Mouse (Mus musculus) embryonic facial prominence, embryonic 15.5 days (tissue): ENCODE measurements around the gene Ift140. TPM values are rescaled to one million over a fixed set of nuclear protein-coding genes. Genes with fewer than 3 reads are reported as not detected.

Experiments used
- ATAC-seq: fragments of 200-750 bp; cut with Nextera tagmentation; 2 replicates; pipeline ENCODE4 v1.8.0; 2017; ENCODE audit warnings: low read depth, moderate TSS enrichment; ENCODE audit not compliant: insufficient number of reproducible peaks, low FRiP score, low TSS enrichment
- H3K27ac ChIP-seq: fragments of 300-500 bp; sonication (generic); replicated peaks from 2 replicates; pipeline ENCODE4 v1.5.1; 2015; ENCODE audit warnings: mild to moderate bottlenecking, inconsistent platforms
- H3K27me3 ChIP-seq: fragments of 300-500 bp; sonication (generic); 2 replicates; pipeline ENCODE4 v1.6.1; 2015; ENCODE audit warnings: inconsistent platforms
- H3K36me3 ChIP-seq: fragments of 300-500 bp; sonication (generic); 2 replicates; pipeline ENCODE4 v1.6.1; 2015; ENCODE audit warnings: mild to moderate bottlenecking, inconsistent platforms
- H3K4me1 ChIP-seq: fragments of 300-500 bp; sonication (generic); 2 replicates; pipeline ENCODE4 v1.6.1; 2015; ENCODE audit warnings: inconsistent platforms
- H3K4me2 ChIP-seq: fragments of 300-500 bp; sonication (generic); replicated peaks from 2 replicates; pipeline ENCODE4 v1.6.1; 2015; ENCODE audit warnings: mild to moderate bottlenecking, inconsistent platforms
- H3K4me3 ChIP-seq: fragments of 300-500 bp; sonication (generic); replicated peaks from 2 replicates; pipeline ENCODE4 v1.5.1; 2015; ENCODE audit warnings: mild to moderate bottlenecking, inconsistent platforms
- H3K9ac ChIP-seq: fragments of 300-500 bp; sonication (generic); 2 replicates; pipeline ENCODE4 v1.6.1; 2015; ENCODE audit warnings: inconsistent platforms
- H3K9me3 ChIP-seq: fragments of 300-500 bp; sonication (generic); replicated peaks from 2 replicates; pipeline ENCODE4 v1.6.1; 2016; ENCODE audit warnings: inconsistent platforms
- WGBS: fragments of 180-500 bp; shearing (Covaris S2); methylation state at CpG from one replicate; pipeline ENCODE4 v1.1.7; 2015; 5-methylcytosine and 5-hydroxymethylcytosine counted together
- polyA plus RNA-seq: library from polyadenylated mRNA; unstranded; fragments of >200 nt; fragmentation: Nextera tagmentation; extraction: Ambion mirVana; gene quantifications from 2 replicates; pipeline ENCODE4 v1.2.1, GENCODE M21; 2015

Ift140 gene
- polyA plus RNA-seq, 1 experiment from 2014 or later: 19.8 TPM

DNA sequence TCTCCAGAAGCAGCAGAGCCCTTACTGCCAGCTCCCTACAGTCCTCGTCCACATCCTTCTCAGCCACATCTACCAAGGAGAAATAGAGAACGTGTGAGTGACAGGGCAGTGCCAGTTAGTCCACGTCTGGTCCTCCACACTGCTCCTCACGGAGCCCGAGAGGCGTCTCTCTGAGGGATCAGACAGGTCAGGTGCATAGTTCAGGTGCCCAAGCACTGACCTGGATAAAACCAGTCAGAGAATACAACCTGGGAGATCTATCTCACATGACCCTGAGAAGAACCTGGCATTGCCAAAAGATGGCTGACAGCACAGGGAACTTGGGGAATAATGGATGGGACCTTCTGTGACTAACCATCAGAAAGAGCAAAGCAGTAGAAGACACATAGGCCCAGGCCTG is 84.2 kb downstream of the Ift140 start:
- Histone ChIP-seq H3K36me3 (peaks cover 72% of the 10 kb centered on the region), H3K27me3 (no peaks in the 10 kb centered on the region), H3K9me3 (no peaks in the 10 kb centered on the region), H3K9ac (no peak overlapping the region), H3K4me3 (no peak overlapping the region), H3K4me1 (no peaks in the 10 kb centered on the region), H3K27ac (no peak overlapping the region), H3K4me2 (no peak overlapping the region)
- ATAC-seq: no peak
- 93% methylated on average over 6 of the region's 6 CpGs for WGBS

DNA sequence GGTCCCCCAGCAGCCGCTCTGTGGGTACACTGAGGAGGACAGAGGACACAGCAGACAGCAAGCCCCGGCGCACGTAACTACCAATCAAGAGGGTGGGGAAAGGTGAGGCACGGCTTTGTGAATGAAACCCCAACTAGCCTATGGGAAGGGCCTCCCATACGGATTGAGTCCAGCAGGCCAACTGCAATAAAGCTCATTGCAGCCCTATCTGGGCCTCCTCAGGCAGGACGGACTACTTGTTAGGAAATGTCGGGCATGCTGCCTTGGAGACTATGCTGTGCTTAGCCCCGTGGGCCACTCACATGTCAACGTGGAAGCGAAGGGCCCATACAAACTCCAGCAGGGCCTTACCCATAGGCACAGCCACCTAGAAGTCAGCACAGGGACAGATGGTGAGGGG is 85.5 kb downstream of the Ift140 start:
- Histone ChIP-seq H3K4me1 (no peaks in the 10 kb centered on the region), H3K4me3 (no peak overlapping the region), H3K27ac (no peak overlapping the region), H3K9ac (no peak overlapping the region), H3K9me3 (no peaks in the 10 kb centered on the region), H3K4me2 (no peak overlapping the region), H3K27me3 (no peaks in the 10 kb centered on the region), H3K36me3 (peaks cover 85% of the 10 kb centered on the region)
- ATAC-seq: no peak
- 88% methylated on average over 11 of the region's 11 CpGs for WGBS

DNA sequence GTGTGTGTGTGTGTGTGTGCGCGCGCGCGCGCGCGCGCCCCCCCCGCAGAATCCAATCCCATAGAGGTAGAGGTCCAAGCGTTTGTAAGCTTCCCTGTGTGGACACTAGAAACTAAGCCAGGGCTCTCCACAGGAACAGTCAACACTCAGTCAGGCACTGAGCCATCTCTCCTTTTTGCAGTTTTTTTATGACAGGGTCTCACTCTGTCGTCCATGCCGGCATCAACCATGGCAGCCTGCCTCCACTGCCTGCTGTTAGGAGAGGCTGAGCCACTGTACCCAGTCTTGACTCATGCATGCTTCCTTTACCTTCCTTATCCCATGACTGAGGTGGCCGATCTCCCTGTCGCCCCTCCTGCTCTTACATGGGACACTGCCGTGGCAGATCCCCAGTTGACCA is 91.9 kb downstream of the Ift140 start:
- Histone ChIP-seq H3K9me3 (no peaks in the 10 kb centered on the region), H3K4me3 (no peak overlapping the region), H3K27ac (no peak overlapping the region), H3K36me3 (peaks cover 86% of the 10 kb centered on the region), H3K4me2 (no peak overlapping the region), H3K4me1 (no peaks in the 10 kb centered on the region), H3K27me3 (no peaks in the 10 kb centered on the region), H3K9ac (no peak overlapping the region)
- no peak for ATAC-seq
- 95% methylated on average over 7 of the region's 16 CpGs for WGBS

DNA sequence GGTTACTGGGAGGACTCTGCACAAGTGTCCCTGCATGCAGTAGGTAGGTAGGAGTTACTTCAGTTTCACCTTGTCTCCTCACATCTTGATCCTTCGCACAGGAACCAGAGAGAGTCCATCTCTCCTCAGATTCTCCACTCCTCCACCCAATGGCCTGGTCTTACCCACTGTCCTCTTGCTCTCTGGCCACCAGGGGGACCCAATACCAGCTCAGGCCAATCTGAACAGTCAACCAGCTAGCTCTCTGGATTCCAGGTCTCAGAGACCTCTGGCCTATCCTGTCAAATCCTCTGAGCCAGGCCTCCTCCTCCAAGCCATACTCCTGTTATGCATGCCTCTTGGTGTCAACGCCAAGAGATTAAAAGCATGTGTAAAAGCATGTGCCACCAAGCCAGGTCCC is 93.7 kb downstream of the Ift140 start:
- WGBS: 80% methylated on average over 2 of the region's 2 CpGs

DNA sequence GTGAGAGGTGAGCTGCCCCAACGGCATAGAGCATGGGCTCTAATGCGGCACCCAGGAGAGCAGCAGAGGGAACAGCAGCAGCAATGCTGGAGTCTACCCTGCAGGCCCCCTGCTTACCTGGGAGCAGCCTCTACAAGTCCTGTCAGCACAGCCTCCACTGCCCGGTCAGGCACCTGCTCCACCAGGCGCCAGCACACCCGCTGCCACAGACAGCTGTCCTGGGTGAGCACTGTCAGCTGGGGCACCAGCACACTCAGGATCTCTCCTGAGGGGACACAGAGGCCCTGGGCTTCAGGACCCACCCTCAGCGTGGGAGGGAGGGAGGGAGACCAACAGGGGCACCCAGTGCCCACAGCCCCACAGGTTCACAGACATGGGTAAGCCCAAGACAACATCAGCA is 94.7 kb downstream of the Ift140 start:
- no peak overlapping the region for H3K4me2 ChIP-seq
- peaks cover 7% of the 10 kb centered on the region for H3K4me1 ChIP-seq
- H3K27me3 ChIP-seq: no peaks in the 10 kb centered on the region
- no peaks in the 10 kb centered on the region for H3K9me3 ChIP-seq
- H3K9ac ChIP-seq: no peak overlapping the region
- H3K27ac ChIP-seq: no peak overlapping the region
- WGBS: 88% methylated on average over 6 of the region's 6 CpGs
- H3K4me3 ChIP-seq: no peak overlapping the region
- H3K36me3 ChIP-seq: peaks cover 70% of the 10 kb centered on the region
- ATAC-seq: no peak

More for the DNA sequence above, 93.7 kb downstream of the Ift140 start:
- no peak overlapping the region for H3K4me3 ChIP-seq
- no peaks in the 10 kb centered on the region for H3K27me3 ChIP-seq
- no peak overlapping the region for H3K9ac ChIP-seq
- peaks cover 2% of the 10 kb centered on the region for H3K4me1 ChIP-seq
- no peak for ATAC-seq
- H3K4me2 ChIP-seq: no peak overlapping the region
- H3K9me3 ChIP-seq: no peaks in the 10 kb centered on the region
- H3K36me3 ChIP-seq: peaks cover 80% of the 10 kb centered on the region
- no peak overlapping the region for H3K27ac ChIP-seq

DNA sequence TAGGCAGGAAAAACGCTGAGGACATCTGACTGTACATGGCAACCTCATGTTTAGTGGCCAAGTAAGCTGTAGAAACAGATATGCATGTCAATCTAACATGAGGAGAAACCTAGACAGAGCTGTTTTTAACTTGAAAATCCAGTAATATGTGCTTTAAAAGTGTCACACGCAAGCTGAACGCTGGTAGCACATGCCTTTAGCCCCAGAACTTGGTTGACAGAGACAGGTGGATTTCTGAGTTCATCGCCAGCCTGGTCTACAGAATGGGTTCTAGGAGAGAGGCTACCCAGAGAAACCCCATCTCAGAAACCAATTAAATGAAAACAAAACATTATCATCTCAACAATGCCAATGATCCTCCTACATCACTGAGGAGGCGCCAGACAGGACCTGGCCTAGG is 95.3 kb downstream of the Ift140 start:
- 93% methylated on average over 5 of the region's 5 CpGs for WGBS
- H3K9me3 ChIP-seq: no peaks in the 10 kb centered on the region
- H3K27me3 ChIP-seq: no peaks in the 10 kb centered on the region
- H3K4me2 ChIP-seq: no peak overlapping the region
- no peak for ATAC-seq
- H3K4me3 ChIP-seq: no peak overlapping the region
- no peak overlapping the region for H3K9ac ChIP-seq
- H3K36me3 ChIP-seq: peaks cover 64% of the 10 kb centered on the region
- peaks cover 11% of the 10 kb centered on the region for H3K4me1 ChIP-seq
- no peak overlapping the region for H3K27ac ChIP-seq

DNA sequence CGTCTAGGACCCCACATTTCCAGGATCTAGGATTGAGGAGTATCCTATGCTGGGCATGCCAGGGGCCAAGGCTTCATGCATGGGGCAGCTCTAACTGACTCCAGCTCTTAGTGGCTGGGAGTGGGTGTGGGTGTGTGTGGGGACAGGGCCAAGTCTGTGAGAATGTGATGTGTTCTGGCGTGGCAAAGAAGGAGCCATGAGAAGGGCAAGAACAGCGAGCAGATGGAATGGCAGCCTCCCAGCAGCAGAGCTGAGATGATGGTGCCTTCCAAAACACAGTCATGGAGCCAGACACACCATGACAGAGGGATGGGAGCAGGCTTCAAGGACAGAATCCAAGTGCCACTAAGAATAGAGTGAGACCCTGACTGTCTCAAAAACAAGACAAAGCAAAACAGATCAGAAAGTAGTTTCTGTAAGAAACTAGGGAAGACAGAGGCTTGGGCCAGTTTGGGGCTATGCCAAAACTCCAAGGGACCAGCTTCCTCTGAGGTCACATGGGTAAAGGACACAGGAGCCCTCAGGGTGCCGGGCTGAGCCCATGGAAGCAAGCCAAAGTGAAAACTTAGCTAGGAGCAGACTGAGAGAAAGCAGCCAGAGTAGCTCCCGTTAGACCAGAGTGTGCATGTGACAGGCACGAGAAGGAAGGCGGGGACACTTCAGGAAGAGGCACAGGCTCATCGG is 96.0 kb downstream of the Ift140 start:
- Histone ChIP-seq H3K9me3 (no peaks in the 10 kb centered on the region), H3K9ac (no peak overlapping the region), H3K4me3 (no peak overlapping the region), H3K27ac (no peak overlapping the region), H3K36me3 (peaks cover 57% of the 10 kb centered on the region), H3K4me2 (no peak overlapping the region), H3K4me1 (peaks cover 14% of the 10 kb centered on the region), H3K27me3 (no peaks in the 10 kb centered on the region)
- 78% methylated on average over 8 of the region's 8 CpGs for WGBS
- no peak for ATAC-seq

DNA sequence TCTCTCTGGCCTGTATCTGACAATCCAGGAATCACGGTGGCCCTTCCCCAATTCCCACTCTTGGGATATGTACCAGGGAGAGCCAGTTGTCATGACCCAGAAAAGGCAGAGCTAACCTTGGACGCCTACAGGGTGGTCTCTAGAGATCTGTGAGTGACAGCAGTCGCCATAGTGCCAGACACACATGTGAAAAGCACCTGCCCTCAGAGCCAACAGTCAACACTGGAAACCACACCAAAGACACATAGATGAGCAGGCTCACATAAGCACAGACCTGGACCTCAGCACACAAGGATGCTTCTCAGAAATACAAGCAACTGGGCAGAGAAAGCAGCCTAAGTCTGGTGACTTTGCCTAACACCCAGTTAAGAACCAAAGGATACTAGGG is 96.5 kb downstream of the Ift140 start:
- Histone ChIP-seq H3K27me3 (no peaks in the 10 kb centered on the region), H3K4me2 (no peak overlapping the region), H3K9me3 (no peaks in the 10 kb centered on the region), H3K9ac (no peak overlapping the region), H3K4me3 (no peak overlapping the region), H3K27ac (no peak overlapping the region), H3K36me3 (peaks cover 52% of the 10 kb centered on the region), H3K4me1 (peaks cover 14% of the 10 kb centered on the region)
- no peak for ATAC-seq
- 61% methylated on average over 3 of the region's 3 CpGs for WGBS

DNA sequence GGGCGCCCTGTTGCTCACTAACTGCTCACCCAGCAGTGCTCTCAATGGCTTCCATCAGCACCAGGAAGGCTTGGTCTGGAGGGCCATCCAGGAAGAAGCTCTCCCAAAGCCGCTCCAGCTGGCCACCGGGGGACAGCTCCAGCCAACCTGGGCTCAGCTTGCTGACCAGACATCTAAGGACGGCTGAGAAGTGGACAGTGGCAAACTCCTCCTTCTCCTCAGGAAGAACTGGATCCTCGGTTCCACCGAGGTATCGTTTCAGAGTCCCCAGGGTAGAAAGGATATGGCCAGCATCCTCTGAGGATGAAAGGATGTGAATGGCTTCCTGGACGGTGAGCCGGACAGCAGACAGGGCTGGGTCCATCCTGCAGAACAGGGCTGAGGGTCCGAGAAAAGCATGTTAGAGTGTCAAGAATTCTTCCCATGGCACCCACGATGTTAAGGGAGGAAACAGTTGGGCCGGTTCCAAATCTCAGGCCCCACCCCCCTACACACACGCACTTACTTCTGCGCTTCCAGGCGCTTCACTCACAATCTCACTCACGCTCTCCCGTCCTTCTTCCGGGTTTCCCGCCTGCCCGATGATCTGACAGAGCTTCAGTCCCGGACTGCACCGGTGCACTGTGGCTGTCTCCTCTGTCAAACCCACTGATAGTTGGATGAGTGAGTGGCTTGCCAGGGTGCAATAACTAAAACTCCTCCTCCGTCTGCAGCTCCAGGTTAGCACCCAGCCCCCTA is 99.2 kb downstream of the Ift140 start:
- peaks cover 14% of the 10 kb centered on the region for H3K4me1 ChIP-seq
- ATAC-seq: peak; percentile 53
- WGBS: 8% methylated on average over 23 of the region's 23 CpGs

DNA sequence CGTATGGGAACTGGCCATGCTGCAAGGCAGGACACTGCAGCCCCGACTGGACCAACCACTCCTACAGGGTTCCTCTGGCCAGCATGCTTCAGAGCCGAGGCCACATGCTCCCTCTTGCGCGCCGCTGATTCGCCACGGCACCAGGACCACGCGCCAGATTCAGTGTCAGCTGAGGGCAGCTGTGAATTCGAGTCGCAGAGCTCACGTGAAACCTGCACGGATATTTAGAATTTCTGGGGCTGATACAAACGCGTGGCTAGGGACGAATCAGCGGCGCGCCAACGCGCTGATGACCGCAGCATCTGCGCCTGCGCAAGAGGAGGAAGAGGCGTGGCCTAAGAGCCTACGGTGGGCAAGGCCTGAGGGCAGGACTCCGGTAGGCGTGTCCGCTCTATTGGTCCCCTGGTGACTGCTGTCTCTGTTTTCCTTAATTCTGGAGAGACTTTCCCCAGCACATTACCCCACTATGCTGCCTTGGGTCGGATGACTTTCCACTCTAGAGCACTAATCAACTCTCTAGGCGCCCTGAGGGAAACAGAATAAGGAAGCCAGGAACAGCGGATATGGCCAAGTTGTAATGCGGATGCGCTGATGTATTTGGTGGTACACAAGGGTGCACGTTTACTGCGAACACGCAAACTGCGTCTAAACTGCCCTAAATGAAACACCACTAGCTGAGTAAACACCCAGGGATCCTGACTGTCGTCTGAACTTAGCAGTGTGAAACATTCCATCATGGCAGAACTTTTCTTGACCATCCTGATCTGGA is 100.0 kb downstream of the Ift140 start, which contains the start of gene Telo2:
Gene Telo2, minus strand, starts transcription at position 304 of the 769 bp plus-strand sequence.
- Histone ChIP-seq H3K9ac (peak within 1 kb of the TSS; percentile 65), H3K4me3 (peak within 1 kb of the TSS; percentile 67), H3K9me3 (no peaks in the 10 kb centered on the region), H3K36me3 (peaks cover 22% of the 10 kb centered on the region), H3K27me3 (no peaks in the 10 kb centered on the region), H3K4me2 (peak within 1 kb of the TSS; percentile 94), H3K4me1 (peaks cover 17% of the 10 kb centered on the region), H3K27ac (peak within 1 kb of the TSS; percentile 95)
- ATAC-seq: peak; percentile 89
- 4% methylated on average over 40 of the region's 40 CpGs for WGBS

More for the DNA sequence above, 99.2 kb downstream of the Ift140 start:
- H3K4me3 ChIP-seq: peak overlapping the region; percentile 67
- H3K9ac ChIP-seq: peak overlapping the region; percentile 65
- H3K27ac ChIP-seq: peak overlapping the region; percentile 95
- H3K9me3 ChIP-seq: no peaks in the 10 kb centered on the region
- H3K36me3 ChIP-seq: peaks cover 29% of the 10 kb centered on the region
- no peaks in the 10 kb centered on the region for H3K27me3 ChIP-seq
- peak overlapping the region; percentile 94 for H3K4me2 ChIP-seq

DNA sequence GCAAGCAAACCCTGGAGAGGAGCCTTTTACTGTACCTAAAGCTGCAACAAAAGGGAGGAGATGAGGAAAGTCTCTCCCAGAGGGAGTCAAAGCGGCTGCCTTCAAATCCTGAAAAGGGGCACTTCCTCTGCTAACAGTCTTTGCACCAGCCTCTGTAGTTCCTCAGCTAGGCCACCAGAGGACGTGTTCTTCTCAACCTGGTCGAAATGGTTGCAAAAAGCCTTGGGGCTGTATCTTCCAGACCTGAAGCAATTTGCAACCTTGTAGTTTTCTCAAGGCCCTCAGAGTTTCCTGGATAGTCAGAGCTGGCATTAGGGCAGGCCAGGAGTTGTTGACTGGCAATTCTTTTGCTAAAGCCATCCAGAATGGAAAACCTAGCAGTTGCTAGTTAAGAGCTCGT is 101.4 kb downstream of the Ift140 start:
- ATAC-seq: no peak
- Histone ChIP-seq H3K36me3 (peaks cover 14% of the 10 kb centered on the region), H3K9me3 (no peaks in the 10 kb centered on the region), H3K4me2 (no peak overlapping the region), H3K27ac (no peak overlapping the region), H3K4me3 (no peak overlapping the region), H3K9ac (no peak overlapping the region), H3K27me3 (no peaks in the 10 kb centered on the region), H3K4me1 (peaks cover 17% of the 10 kb centered on the region)
- 38% methylated on average over 4 of the region's 4 CpGs for WGBS
